Mouse (Mus musculus) neutrophil, adult 5-6 weeks (primary cell): ENCODE results near the gene Jund. TPM values are rescaled to one million over a fixed set of nuclear protein-coding genes. Genes with fewer than 3 reads are reported as not detected.

Experiments used
- ATAC-seq: fragments of 151-379, 151-347 bp; 2 replicates; pipeline ENCODE4 v1.8.0; 2017; ENCODE audit warnings: mild to moderate bottlenecking, moderate TSS enrichment; ENCODE audit not compliant: insufficient number of reproducible peaks, poor library complexity, low FRiP score, severe bottlenecking; ENCODE audit errors: extremely low read depth
- total RNA-seq: library from RNA; stranded (forward); fragments of 200-1000 nt; gene quantifications from 2 replicates; pipeline ENCODE4 v1.2.3, GENCODE M21; 2017

Gene Jund
- total RNA-seq, 1 experiment from 2014 or later = 316 TPM

GRCm38 (mm10) chr8:70716521-70717400, 18.0 kb downstream of the Jund start:
- ATAC-seq = no peak

- ATAC-seq = peak; percentile 54
These were observed 19.5 kb downstream of the Jund start, which contains the start of gene Gm3336 for GRCm38 (mm10) chr8:70718297-70718696. TSS of gene Gm3336 (plus strand) at chr8:70718543.

GRCm38 (mm10) chr8:70719796-70720270, 21.1 kb downstream of the Jund start:
- peak; percentile 4; the same call in 1 of the 2 replicates for ATAC-seq

GRCm38 (mm10) chr8:70720739-70721138, 22.0 kb downstream of the Jund start:
- ATAC-seq = peak; percentile 65

- ATAC-seq = no peak
These were observed 22.9 kb downstream of the Jund start for GRCm38 (mm10) chr8:70721601-70722000.

GRCm38 (mm10) chr8:70723486-70724210, 24.9 kb downstream of the Jund start, which contains the start of gene Pde4c:
TSS of gene Pde4c (plus strand) at chr8:70723720.
- ATAC-seq = no peak

GRCm38 (mm10) chr8:70724216-70724615, 25.5 kb downstream of the Jund start:
- no peak for ATAC-seq

GRCm38 (mm10) chr8:70725792-70726447, 27.2 kb downstream of the Jund start:
- no peak for ATAC-seq

GRCm38 (mm10) chr8:70726721-70727120, 28.0 kb downstream of the Jund start:
- no peak for ATAC-seq

GRCm38 (mm10) chr8:70729808-70730475, 31.2 kb downstream of the Jund start:
- ATAC-seq = peak; percentile 75

- peak; percentile 74 for ATAC-seq
These were observed 32.2 kb downstream of the Jund start for GRCm38 (mm10) chr8:70730956-70731355.

- no peak for ATAC-seq
These were observed 39.0 kb downstream of the Jund start for GRCm38 (mm10) chr8:70737705-70738104.

- ATAC-seq = no peak
These were observed 39.5 kb downstream of the Jund start for GRCm38 (mm10) chr8:70738211-70738610.

GRCm38 (mm10) chr8:70741661-70742060, 42.9 kb downstream of the Jund start:
- no peak for ATAC-seq

- ATAC-seq = no peak
These were observed 43.4 kb downstream of the Jund start for GRCm38 (mm10) chr8:70742176-70742575.

GRCm38 (mm10) chr8:70742981-70743655, 44.4 kb downstream of the Jund start:
- ATAC-seq = no peak

- no peak; the same call in 1 of the 2 replicates for ATAC-seq
These were observed 45.2 kb downstream of the Jund start for GRCm38 (mm10) chr8:70743656-70744590.
